Mouse (Mus musculus) olfactory bulb, adult 2 months (tissue): ENCODE results near the gene 0610030E20Rik.

Experiments
- CTCF ChIP-seq: fragments of 200-500 bp; IDR thresholded peaks from 2 replicates; pipeline ENCODE4 v1.5.1; 2012; ENCODE audit warnings: low read depth, mild to moderate bottlenecking, low read length, moderate library complexity; ENCODE audit not compliant: insufficient read depth
- POLR2A ChIP-seq: fragments of 200-500 bp; IDR thresholded peaks from 2 replicates; pipeline ENCODE4 v1.6.1; 2012; ENCODE audit warnings: mild to moderate bottlenecking, low read depth, low read length, moderate library complexity; ENCODE audit not compliant: insufficient read depth

GRCm38 (mm10) chr6:72319019-72319418, 28.1 kb upstream of the 0610030E20Rik start:
- TF ChIP-seq CTCF (peak; percentile 11; the same call in 1 of the 2 replicates), POLR2A (no peak)
